Mouse (Mus musculus): ENCODE data around the gene Golgb1.
"Not testable (repeated sequence)": the region's sequence is repeated elsewhere in the genome, so short reads cannot be mapped to it uniquely, and the experiment has no call there.

Golgb1 gene

GRCm38 (mm10) chr16:36874583-36875275 lies at the start of gene Golgb1, which contains the start of gene Eaf2:
Gene Golgb1, plus strand, starts transcription at chr16:36875140.
Gene Eaf2, minus strand, starts transcription at chr16:36875003.
- DNase-seq: peak; percentile 100

GRCm38 (mm10) chr16:36827611-36828053 lies 47.3 kb upstream of the Golgb1 start:
- DNase-seq: no peak

- DNase-seq: peak; percentile 85
These were observed 46.7 kb upstream of the Golgb1 start, which contains the start of gene Iqcb1 for GRCm38 (mm10) chr16:36828054-36828786. Gene Iqcb1, plus strand, starts transcription at chr16:36828385.

- DNase-seq: no peak
These were observed 46.1 kb upstream of the Golgb1 start for GRCm38 (mm10) chr16:36828820-36829219.

- DNase-seq: not testable (repeated sequence)
These were observed 28.0 kb upstream of the Golgb1 start for GRCm38 (mm10) chr16:36846894-36847293.

GRCm38 (mm10) chr16:36851202-36851601 lies 23.7 kb upstream of the Golgb1 start:
- no peak for DNase-seq

- DNase-seq: no peak
These were observed 11.4 kb upstream of the Golgb1 start for GRCm38 (mm10) chr16:36863585-36863984.

GRCm38 (mm10) chr16:36869442-36869841 lies 5.5 kb upstream of the Golgb1 start:
- DNase-seq: no peak

- peak; percentile 62 for DNase-seq
These were observed 424 bp downstream of the Golgb1 start for GRCm38 (mm10) chr16:36875276-36875851.

- DNase-seq: peak; percentile 24
These were observed 2.4 kb downstream of the Golgb1 start for GRCm38 (mm10) chr16:36877316-36877715.

- no peak for DNase-seq
These were observed 7.9 kb downstream of the Golgb1 start for GRCm38 (mm10) chr16:36882737-36883343.

GRCm38 (mm10) chr16:36884881-36885280 lies 9.9 kb downstream of the Golgb1 start:
- DNase-seq: peak; percentile 31

GRCm38 (mm10) chr16:36885912-36886311 lies 11.0 kb downstream of the Golgb1 start:
- DNase-seq: no peak

GRCm38 (mm10) chr16:36887546-36887945 lies 12.6 kb downstream of the Golgb1 start:
- DNase-seq: no peak

GRCm38 (mm10) chr16:36890559-36890958 lies 15.6 kb downstream of the Golgb1 start:
- no peak for DNase-seq

GRCm38 (mm10) chr16:36891415-36891814 lies 16.5 kb downstream of the Golgb1 start:
- no peak for DNase-seq

- DNase-seq: no peak
These were observed 18.4 kb downstream of the Golgb1 start for GRCm38 (mm10) chr16:36893317-36893716.

- DNase-seq: no peak
These were observed 21.8 kb downstream of the Golgb1 start for GRCm38 (mm10) chr16:36896712-36897111.

- no peak for DNase-seq
These were observed 28.2 kb downstream of the Golgb1 start for GRCm38 (mm10) chr16:36903156-36903555.

- DNase-seq: no peak
These were observed 37.0 kb downstream of the Golgb1 start for GRCm38 (mm10) chr16:36911909-36912308.

- DNase-seq: no peak
These were observed 37.4 kb downstream of the Golgb1 start for GRCm38 (mm10) chr16:36912311-36912710.

- DNase-seq: peak; percentile 83
These were observed 39.3 kb downstream of the Golgb1 start for GRCm38 (mm10) chr16:36914195-36914594.

GRCm38 (mm10) chr16:36918505-36918904 lies 43.6 kb downstream of the Golgb1 start:
- DNase-seq: no peak

All from kidney, adult 9 months (tissue).